Mouse (Mus musculus): ENCODE measurements around the gene Gna11.

DNA sequence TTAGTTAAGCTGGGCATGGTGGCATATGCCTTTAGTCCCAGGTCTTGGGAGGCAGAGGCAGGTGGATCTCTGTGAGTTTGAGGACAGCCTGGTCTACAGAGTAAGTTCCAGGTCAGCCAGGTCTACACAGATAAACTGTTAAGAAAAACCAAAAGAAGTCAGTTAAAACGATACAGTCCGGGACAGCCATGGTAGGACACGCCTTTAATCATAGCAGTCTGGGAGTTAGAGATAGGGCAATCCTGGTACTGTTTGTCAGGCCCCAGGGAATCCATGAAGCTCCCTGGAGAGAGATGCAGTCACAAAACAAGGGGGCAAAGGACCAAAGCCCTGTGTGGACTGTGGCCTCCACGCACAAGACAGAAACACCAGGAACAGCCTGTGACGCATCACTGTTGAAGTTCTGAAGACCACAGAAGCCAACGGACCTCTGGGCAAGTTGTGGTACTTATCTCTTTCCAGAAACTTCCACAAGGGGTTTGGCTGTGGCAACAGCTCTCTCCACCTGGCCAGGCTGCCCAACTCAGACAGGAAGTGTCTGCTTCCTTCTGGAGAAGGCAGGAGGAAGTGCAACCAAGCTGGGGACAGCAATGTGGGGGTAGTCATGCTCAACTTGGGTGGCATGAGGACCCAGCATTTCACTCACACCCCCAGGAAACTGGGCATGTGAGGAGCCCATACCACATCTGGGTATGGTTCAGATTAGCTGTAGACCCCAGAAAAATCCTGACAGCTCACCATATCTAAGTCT is 25.6 kb downstream of the Gna11 start:
- TF ChIP-seq CTCF (IDR thresholded peaks at IDR 0.05; ENCODE audit: insufficient read depth, low read depth, low read length) = no peak
- TF ChIP-seq POLR2A (IDR thresholded peaks at IDR 0.05; ENCODE audit: insufficient read depth, low read depth, low read length) = no peak
